Mouse (Mus musculus) frontal cortex, postnatal 36 days (tissue): ENCODE data around the gene Znrf2.

ENCODE experiments used
- DNase-seq, 2 experiments: peaks; one replicate each; pipeline ENCODE4 v3.0.0; 2022; ENCODE audit warnings: low spot score in 2 of 2

The Znrf2 gene

GRCm38 (mm10) chr6:54816388-54817065 lies at the start of gene Znrf2:
Znrf2 (plus strand) TSS chr6:54816916.
- DNase-seq = peak; percentile 92 to 95

GRCm38 (mm10) chr6:54767746-54768145 lies 49.0 kb upstream of the Znrf2 start:
- no peak for DNase-seq

GRCm38 (mm10) chr6:54770766-54771165 lies 46.0 kb upstream of the Znrf2 start:
- DNase-seq = no peak

- DNase-seq = no peak
Observed at GRCm38 (mm10) chr6:54771171-54771570, 45.5 kb upstream of the Znrf2 start.

- no peak for DNase-seq
Observed at GRCm38 (mm10) chr6:54772078-54772477, 44.6 kb upstream of the Znrf2 start.

- no peak for DNase-seq
Observed at GRCm38 (mm10) chr6:54775739-54776138, 41.0 kb upstream of the Znrf2 start.

- no peak for DNase-seq
Observed at GRCm38 (mm10) chr6:54777661-54778060, 39.1 kb upstream of the Znrf2 start.

GRCm38 (mm10) chr6:54779968-54780367 lies 36.7 kb upstream of the Znrf2 start:
- no peak for DNase-seq

GRCm38 (mm10) chr6:54780569-54781304 lies 36.0 kb upstream of the Znrf2 start:
- no peak for DNase-seq

GRCm38 (mm10) chr6:54781881-54782280 lies 34.8 kb upstream of the Znrf2 start:
- DNase-seq = no peak

GRCm38 (mm10) chr6:54785098-54785730 lies 31.5 kb upstream of the Znrf2 start:
- DNase-seq = peak; percentile 73 to 85

GRCm38 (mm10) chr6:54786766-54787165 lies 29.9 kb upstream of the Znrf2 start:
- no peak for DNase-seq

GRCm38 (mm10) chr6:54788493-54788892 lies 28.2 kb upstream of the Znrf2 start:
- DNase-seq = no peak

GRCm38 (mm10) chr6:54789139-54789538 lies 27.6 kb upstream of the Znrf2 start:
- no peak for DNase-seq

- no peak for DNase-seq
Observed at GRCm38 (mm10) chr6:54790071-54790470, 26.6 kb upstream of the Znrf2 start.

- no peak for DNase-seq
Observed at GRCm38 (mm10) chr6:54793853-54794252, 22.9 kb upstream of the Znrf2 start.

- no peak for DNase-seq
Observed at GRCm38 (mm10) chr6:54794372-54794771, 22.3 kb upstream of the Znrf2 start.

- DNase-seq = no peak
Observed at GRCm38 (mm10) chr6:54794991-54795390, 21.7 kb upstream of the Znrf2 start.

GRCm38 (mm10) chr6:54795971-54796370 lies 20.7 kb upstream of the Znrf2 start:
- DNase-seq = no peak

GRCm38 (mm10) chr6:54802348-54802747 lies 14.4 kb upstream of the Znrf2 start:
- no peak for DNase-seq

GRCm38 (mm10) chr6:54804066-54804864 lies 12.5 kb upstream of the Znrf2 start:
- no peak for DNase-seq

GRCm38 (mm10) chr6:54805779-54806178 lies 10.9 kb upstream of the Znrf2 start:
- DNase-seq = no peak
